Mouse (Mus musculus) retina, embryonic 14.5 days (tissue): Measurements from ENCODE around the gene Paox.

ENCODE experiments used
- DNase-seq: peaks from one replicate; pipeline ENCODE4 v3.0.0-alpha.2; 2015; ENCODE audit warnings: low spot score

Gene Paox

GRCm38 (mm10) chr7:140172936-140173335, 57.3 kb downstream of the Paox start, which contains the start of gene Olfr523:
TSS of gene Olfr523 (plus strand) at chr7:140173217.
- DNase-seq, result no peak

DNA sequence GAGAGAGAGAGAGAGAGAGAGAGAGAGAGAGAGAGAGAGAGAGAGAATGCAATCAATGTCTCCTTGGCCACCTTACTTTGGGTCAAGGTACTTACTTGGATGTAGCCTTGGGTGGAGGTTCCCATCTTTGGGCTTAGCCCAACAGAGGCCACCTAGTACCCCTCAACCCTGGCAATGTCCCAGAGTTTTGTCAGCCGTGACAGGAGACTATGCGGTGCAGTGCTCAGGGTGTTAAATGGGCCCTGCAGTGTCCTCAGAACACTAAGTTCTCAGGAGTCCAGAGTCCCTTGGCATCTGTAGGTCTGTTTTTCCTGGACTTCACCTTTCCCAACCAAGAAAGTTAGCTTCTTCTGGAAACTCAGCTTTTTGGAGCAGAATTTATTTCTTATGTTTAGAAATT, 63.6 kb downstream of the Paox start:
- no peak for DNase-seq

- DNase-seq, result no peak
Observed at GRCm38 (mm10) chr7:140180692-140181091, 65.1 kb downstream of the Paox start.

- no peak for DNase-seq
Observed at GRCm38 (mm10) chr7:140184206-140184605, 68.6 kb downstream of the Paox start.
